Mouse (Mus musculus): ENCODE measurements around the gene A130010J15Rik.

The A130010J15Rik gene

GRCm38 (mm10) chr1:193156316-193157110 lies 11.3 kb upstream of the A130010J15Rik start:
- no peak for DNase-seq (ENCODE audit: low spot score in 2 of 2)

GRCm38 (mm10) chr1:193157111-193157492 lies 10.7 kb upstream of the A130010J15Rik start:
- DNase-seq (ENCODE audit: low spot score in 2 of 2) = no peak

- no peak for DNase-seq (ENCODE audit: low spot score in 2 of 2)
Observed at GRCm38 (mm10) chr1:193159163-193159562, 8.7 kb upstream of the A130010J15Rik start.

- DNase-seq (ENCODE audit: low spot score in 2 of 2) = peak in 1 of 2 experiments; percentile 22
Observed at GRCm38 (mm10) chr1:193159613-193160012, 8.2 kb upstream of the A130010J15Rik start.

GRCm38 (mm10) chr1:193160317-193161032 lies 7.4 kb upstream of the A130010J15Rik start:
- DNase-seq (ENCODE audit: low spot score in 2 of 2) = peak; percentile 61 to 75

- no peak for DNase-seq (ENCODE audit: low spot score in 2 of 2)
Observed at GRCm38 (mm10) chr1:193169228-193169627, 1.4 kb downstream of the A130010J15Rik start.

- DNase-seq (ENCODE audit: low spot score in 2 of 2) = no peak
Observed at GRCm38 (mm10) chr1:193169856-193170255, 2.0 kb downstream of the A130010J15Rik start.

GRCm38 (mm10) chr1:193172991-193173809 lies 5.4 kb downstream of the A130010J15Rik start:
- peak; percentile 98 to 99 for DNase-seq (ENCODE audit: low spot score in 2 of 2)

- no peak for DNase-seq (ENCODE audit: low spot score in 2 of 2)
Observed at GRCm38 (mm10) chr1:193173810-193174129, 5.9 kb downstream of the A130010J15Rik start.

GRCm38 (mm10) chr1:193174143-193174733 lies 6.4 kb downstream of the A130010J15Rik start:
- DNase-seq (ENCODE audit: low spot score in 2 of 2) = no peak

- peak; percentile 48 to 51 for DNase-seq (ENCODE audit: low spot score in 2 of 2)
Observed at GRCm38 (mm10) chr1:193181104-193181503, 13.3 kb downstream of the A130010J15Rik start.

- no peak for DNase-seq (ENCODE audit: low spot score in 2 of 2)
Observed at GRCm38 (mm10) chr1:193188257-193188656, 20.4 kb downstream of the A130010J15Rik start.

- DNase-seq (ENCODE audit: low spot score in 2 of 2) = peak; percentile 79
Observed at GRCm38 (mm10) chr1:193189151-193189621, 21.3 kb downstream of the A130010J15Rik start.

GRCm38 (mm10) chr1:193189771-193190170 lies 21.9 kb downstream of the A130010J15Rik start:
- DNase-seq (ENCODE audit: low spot score in 2 of 2) = no peak

GRCm38 (mm10) chr1:193191675-193192283 lies 23.9 kb downstream of the A130010J15Rik start:
- DNase-seq (ENCODE audit: low spot score in 2 of 2) = no peak

- no peak for DNase-seq (ENCODE audit: low spot score in 2 of 2)
Observed at GRCm38 (mm10) chr1:193194416-193195140, 26.7 kb downstream of the A130010J15Rik start.

GRCm38 (mm10) chr1:193195169-193195810 lies 27.4 kb downstream of the A130010J15Rik start:
- DNase-seq (ENCODE audit: low spot score in 2 of 2) = no peak

GRCm38 (mm10) chr1:193197494-193198205 lies 29.8 kb downstream of the A130010J15Rik start:
- no peak for DNase-seq (ENCODE audit: low spot score in 2 of 2)

- no peak for DNase-seq (ENCODE audit: low spot score in 2 of 2)
Observed at GRCm38 (mm10) chr1:193198312-193198711, 30.5 kb downstream of the A130010J15Rik start.

All from spleen, postnatal 36 days (tissue).